Mouse (Mus musculus) heart, adult 18-20 months (tissue): ENCODE measurements around the gene Arfgef2. TPM values are rescaled to one million over a fixed set of nuclear protein-coding genes. Genes with fewer than 3 reads are reported as not detected.
A peak's percentile ranks its signal among the peaks of the same experiment; 100 is the strongest.

Source experiments
- DNase-seq, 2 experiments: peaks; one replicate each; pipeline ENCODE4 v3.0.0; 2021 to 2022; ENCODE audit warnings: mixed read lengths in 1 of 2
- total RNA-seq, 2 experiments: library from RNA; stranded (reverse); gene quantifications; 2 replicates each; pipeline ENCODE4 v1.2.3; 2021

Gene Arfgef2
- total RNA-seq, 2 experiments from 2014 or later: 48.5 to 49.4 TPM

DNA sequence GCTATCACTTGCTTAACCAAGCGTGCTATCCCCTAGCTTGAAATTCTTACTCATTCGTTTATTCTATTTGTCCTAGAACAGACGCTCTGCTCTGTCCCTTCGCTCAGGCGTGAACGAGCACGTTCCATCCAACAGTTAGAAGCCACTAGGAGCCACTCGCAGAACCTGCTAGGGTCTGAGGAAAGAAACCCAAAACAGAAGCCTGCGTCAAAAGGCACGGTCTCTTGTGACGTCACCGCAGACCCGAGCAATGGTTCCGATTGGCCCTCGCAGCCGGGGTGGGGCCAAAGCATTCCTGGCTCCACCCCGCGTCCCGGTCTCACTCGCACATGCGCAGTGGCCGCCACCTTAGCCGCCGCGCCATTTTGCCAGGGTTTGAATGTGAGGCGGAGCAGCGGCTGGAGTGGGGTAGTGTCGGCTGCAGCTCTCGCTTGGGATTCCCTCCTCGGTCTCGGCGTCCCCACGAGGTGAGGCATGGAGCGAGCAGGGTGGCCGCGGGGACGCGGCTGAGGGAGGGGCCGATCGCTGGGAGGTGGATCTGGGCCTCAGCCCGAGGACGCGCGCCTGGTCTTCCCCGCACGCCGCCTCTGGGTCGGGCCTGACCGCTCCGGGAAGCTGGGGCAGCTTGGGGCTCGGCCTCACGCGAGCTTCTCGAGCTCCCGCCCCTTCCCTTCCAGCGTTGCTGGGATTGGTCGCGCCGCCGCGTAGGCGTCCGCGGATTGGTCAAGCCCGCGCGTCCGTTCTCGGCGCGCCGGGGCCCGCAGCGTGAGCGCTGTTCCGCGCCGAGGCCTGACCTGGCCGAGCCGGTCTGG is 100.5 kb downstream of the Arfgef2 start, which contains the start of gene Cse1l:
Gene Cse1l (plus strand): TSS at position 330 of the 812 bp plus-strand sequence.
- peak; percentile 97 for DNase-seq

DNA sequence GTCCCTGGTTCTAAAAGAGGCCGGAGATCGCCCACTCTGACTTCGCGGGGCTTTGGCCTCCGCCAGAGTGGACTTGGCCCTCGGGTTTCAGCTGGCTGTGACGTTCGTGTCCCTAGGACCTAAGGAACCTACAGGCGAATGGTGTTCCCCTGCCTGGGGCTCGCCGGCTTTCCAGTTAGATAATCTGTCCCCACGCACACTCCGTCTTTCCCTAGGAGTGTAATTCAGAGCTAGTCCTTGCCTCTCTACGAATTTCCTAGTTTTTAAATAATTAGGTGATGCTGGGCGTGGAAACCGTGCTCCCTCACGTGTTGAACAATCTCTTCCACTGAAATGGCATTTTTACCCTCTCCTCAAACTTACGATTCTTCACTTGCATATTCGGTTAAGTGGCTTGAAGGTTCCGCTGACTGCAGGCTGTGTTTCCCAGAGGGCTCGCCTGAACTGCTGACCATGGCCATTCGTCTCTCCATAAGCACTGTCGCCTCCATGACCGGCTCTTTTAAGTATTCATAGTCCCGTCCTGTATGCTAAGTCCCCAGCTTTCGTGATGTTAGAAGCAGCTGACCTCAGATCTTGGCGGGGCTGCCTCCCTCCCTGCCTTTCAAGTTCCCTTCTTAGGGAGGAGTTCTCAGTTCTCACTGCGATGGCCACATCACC is 101.3 kb downstream of the Arfgef2 start:
- DNase-seq: peak in 1 of 2 experiments; percentile 9

DNA sequence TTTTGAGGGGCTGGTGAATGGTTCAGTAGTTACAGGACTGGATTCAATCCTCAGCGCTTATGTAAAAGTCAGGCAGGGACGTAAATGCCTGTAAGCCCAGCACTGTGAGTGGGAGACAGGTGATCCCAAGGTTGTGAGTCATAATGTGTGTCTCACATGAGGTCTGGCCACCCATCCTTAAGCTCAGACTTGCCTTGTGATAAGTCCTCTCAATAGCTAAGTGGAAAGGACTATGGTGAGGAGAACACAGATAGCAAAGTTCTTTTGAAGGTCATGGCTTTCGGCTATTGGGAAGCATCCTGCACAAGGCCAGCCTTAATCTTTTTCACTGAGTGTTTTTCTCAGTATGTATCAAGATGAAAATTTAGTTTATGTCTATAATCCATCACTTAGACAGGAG is 104.3 kb downstream of the Arfgef2 start:
- no peak for DNase-seq

DNA sequence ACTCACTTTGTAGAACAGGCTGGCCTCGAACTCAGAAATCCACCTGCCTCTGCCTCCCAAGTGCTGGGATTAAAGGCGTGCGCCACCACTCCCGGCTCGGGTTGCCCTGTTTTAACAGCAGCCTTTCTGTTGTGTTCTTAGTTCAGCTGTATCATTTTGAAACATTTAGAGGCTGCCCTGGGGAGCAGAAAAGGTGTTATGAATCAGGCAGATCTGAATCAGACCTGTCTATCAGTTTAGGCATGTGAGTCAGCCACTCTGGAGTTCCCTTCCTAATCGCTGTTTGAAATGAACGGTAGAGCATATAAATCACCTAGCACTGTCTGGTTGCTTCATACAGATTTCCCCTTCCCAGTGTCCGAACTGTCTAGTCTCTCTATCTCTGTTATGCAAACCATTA is 105.1 kb downstream of the Arfgef2 start:
- no peak for DNase-seq

DNA sequence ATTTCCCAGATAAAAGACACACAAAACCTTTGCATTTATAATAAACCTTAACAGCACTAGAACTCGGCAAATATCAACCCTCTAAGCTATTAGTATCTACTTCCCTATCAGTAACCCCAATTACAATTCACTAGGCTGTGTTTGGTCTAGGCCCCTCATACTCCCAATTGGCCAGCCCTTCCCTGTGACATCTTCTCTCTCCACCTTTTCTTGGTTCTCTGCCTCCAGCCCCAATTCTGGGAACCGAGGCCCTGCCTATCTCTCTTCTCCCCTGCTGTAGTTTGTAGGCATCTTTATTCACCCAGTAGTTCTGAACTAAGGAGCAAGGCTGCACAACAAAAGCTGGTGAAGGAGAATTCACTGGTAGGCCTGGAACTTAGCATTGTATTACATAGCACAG is 118.6 kb downstream of the Arfgef2 start:
- DNase-seq: no peak

DNA sequence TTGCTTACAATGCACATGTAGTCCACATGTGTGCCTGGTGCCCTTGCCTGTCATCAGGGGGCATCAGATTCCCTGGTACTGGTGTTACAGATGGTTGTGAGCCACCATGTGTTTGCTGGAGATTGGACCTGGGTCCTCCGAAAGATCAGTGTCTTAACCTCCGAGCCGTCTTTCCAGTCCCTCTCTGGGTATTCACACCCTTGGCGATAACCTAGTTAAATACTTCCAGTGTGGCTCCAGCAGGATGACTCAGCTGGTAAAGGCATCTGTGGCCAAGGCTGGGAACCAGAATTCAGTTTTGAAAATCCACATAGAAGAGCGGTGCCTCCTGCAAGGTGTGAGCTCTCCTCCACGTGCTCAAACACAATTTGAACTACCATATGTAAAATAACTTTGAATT is 128.6 kb downstream of the Arfgef2 start:
- no peak for DNase-seq

DNA sequence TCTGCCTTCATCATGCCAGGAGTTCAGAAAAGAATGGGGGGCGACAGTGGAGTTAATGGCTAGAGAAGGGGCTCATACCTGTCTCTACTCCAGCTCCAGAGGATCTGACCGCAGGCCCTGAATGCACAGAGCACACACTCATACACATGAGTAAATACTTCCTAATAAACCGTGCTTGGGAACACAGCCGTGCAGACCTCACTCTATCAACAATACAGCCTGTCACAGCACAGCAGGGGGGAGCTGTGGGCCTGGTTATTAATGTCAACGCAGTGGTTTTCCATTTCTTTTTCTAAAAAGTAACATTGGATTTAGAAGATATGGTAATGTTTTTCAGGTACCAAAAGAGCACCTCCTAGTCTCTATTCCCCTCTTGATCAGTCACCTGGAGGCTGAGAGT is 129.0 kb downstream of the Arfgef2 start:
- no peak for DNase-seq

DNA sequence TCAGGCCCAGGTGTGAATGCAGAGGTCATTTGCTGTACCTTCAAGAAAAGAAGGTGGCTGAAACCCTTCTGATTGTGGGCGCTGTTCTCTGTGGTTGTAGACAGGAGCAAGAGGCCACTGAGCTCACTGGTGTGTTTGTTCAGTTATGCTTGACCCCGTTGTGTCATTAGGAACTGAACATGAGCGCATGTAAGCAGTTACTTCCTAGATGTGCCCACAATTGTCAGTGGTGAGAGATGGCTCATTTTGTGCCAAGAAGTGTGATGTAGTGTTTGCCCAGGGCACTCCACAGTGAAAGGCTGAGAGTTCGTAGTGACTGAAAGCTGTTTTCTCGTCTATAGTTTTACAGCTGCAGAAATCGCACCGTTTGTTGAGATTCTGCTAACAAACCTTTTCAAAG is 130.2 kb downstream of the Arfgef2 start:
- DNase-seq: no peak

DNA sequence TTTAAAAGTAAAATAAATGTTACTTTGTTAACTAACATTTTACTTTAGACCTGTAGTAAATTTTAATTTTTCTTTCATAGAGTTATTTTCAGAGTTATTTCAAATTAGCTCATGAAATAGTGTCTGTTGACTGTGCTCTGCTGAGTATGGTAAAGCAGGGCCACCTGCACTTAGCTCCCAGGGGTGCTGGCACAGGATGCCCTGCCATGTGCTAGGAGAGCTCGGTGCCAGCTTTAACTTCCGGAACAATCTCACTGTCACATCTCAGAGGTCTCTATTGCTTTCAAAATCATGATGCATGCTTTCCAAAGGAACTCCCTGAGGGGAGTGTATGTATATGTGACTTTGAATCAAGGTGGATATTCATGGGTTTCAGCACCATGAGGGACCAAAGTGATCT is 130.8 kb downstream of the Arfgef2 start:
- DNase-seq: no peak

DNA sequence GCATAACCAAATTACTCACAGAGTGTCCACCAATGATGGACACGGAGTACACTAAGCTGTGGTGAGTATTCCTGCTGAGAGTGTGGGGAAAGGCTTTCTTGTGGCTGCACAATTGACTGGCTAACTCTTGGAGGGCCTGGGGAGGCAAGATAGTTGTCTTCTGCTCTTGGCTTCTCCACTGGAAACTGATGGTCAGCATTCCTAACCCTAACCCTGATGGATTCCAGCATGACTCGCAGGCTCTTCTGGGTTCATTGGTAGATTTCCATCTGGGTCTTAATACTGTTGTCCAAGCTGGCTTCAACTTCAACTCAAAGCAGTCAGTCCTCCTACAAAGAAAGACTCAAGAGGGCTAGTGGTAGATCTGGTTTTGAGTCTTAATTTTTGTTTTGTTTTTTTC is 137.8 kb downstream of the Arfgef2 start:
- DNase-seq: no peak

DNA sequence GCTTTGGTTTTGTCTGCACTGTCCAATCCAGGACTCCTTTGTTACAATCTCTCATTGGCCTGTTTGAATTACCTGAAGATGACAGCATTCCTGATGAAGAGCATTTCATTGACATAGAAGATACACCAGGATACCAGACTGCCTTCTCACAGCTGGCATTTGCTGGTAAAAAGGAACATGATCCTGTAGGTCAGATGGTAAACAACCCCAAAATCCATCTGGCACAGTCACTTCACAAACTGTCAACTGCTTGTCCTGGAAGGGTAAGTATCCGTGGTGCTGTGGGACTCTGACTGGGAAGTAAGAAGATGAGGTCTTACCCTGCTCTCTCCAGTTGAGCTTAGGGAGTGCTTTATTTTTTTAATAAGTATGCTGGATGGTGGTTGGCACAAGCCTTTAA is 139.0 kb downstream of the Arfgef2 start:
- DNase-seq: no peak

DNA sequence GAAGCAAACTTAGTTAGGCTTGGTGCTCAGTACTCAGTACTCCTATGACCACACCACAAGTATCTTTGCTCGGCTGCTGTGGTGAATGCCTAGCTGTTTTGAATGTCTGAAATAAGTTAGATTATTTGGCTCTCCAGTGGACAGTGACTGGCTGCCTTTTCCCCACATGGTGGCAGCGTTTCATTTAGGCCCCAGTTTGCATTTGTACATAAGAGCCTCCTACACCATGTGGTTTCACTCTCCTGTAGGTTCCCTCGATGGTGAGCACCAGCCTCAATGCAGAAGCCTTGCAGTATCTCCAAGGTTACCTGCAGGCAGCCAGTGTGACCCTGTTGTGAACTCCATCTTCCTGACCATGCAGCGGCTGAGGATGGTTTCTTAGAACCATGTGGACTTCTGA is 140.1 kb downstream of the Arfgef2 start:
- DNase-seq: no peak

Other genes starting within 250 kb of the Arfgef2 start
- gene Prex1, start 91.8 kb upstream of the Arfgef2 start, total RNA-seq: 1 to 10 TPM; 5.1 to 6.8 TPM
- 1 to 10 TPM; 1.9 to 2.2 TPM for gene Trp53rkb, start 13.1 kb upstream of the Arfgef2 start, total RNA-seq
- 10 to 100 TPM; 40.5 to 42.2 TPM for gene Cse1l, start 100.5 kb downstream of the Arfgef2 start, total RNA-seq
- gene Stau1, start 190.7 kb downstream of the Arfgef2 start, total RNA-seq: 10 to 100 TPM; 40.5 to 45.5 TPM
- gene Ddx27, start 209.6 kb downstream of the Arfgef2 start, total RNA-seq: 10 to 100 TPM in 1 of 2 experiments, 1 to 10 TPM in 1; 9.8 to 10.1 TPM